Mouse (Mus musculus) kidney, adult 2 months (tissue): ENCODE data around the gene Mup7.
"Not testable (repeated sequence)": the region's sequence is repeated elsewhere in the genome, so short reads cannot be mapped to it uniquely, and the experiment has no call there.

Experiments used
- CTCF ChIP-seq: fragments of 200-500 bp; conservative IDR thresholded peaks from 2 replicates; pipeline ENCODE4 v1.5.1; 2011; ENCODE audit warnings: low read depth, mild to moderate bottlenecking, control low read depth, low read length, moderate library complexity, mixed read lengths; ENCODE audit not compliant: insufficient read depth, insufficient read length
- POLR2A ChIP-seq: fragments of 200-500 bp; IDR thresholded peaks from one replicate; pipeline ENCODE4 v1.6.1; 2011; ENCODE audit warnings: low read depth, low read length, control low read depth

- not testable (repeated sequence) for TF ChIP-seq POLR2A, CTCF
Measured at GRCm38 (mm10) chr4:60020141-60020540, 50.1 kb downstream of the Mup7 start.
